17 mouse cellular contexts compared by ENCODE assay signal in genomic region chr7:100327514-100327913, GRCm38 (mm10). TPM values are rescaled to one million over a fixed set of nuclear protein-coding genes. Genes with fewer than 3 reads are reported as not detected.
DNase-seq lines count a peak whose midpoint lies in the region; ATAC-seq and TF ChIP-seq lines count a peak whose summit lies in the region.
"Had no signal": no experiment of that assay in that cellular context is flagged by ENCODE, and none has a peak within 500 bp of the region (broad histone marks: within the 10 kb centered on the region; RNA-seq: fewer than 3 reads in every experiment).

No protein-coding gene starts in this region.

- H3K36me3 ChIP-seq in heart, embryonic 15.5 days, result peaks cover 51% of the 10 kb centered on the region
- H3K36me3 ChIP-seq in kidney, embryonic 16.5 days (ENCODE audit: insufficient read depth, low read length), result peaks cover 46% of the 10 kb centered on the region
- H3K36me3 ChIP-seq in kidney, embryonic 14.5 days (ENCODE audit: control insufficient read depth, insufficient read depth, low read length), result peaks cover 53% of the 10 kb centered on the region
- H3K36me3 ChIP-seq in midbrain, embryonic 10.5 days, result peaks cover 83% of the 10 kb centered on the region
- 0 out of 2 replicates have a peak, but pooled peaks cover 17% of the 10 kb centered on the region for H3K36me3 ChIP-seq in midbrain, embryonic 11.5 days (ENCODE audit: control insufficient read depth, insufficient read depth, low read length)
- peaks cover 8% of the 10 kb centered on the region for H3K36me3 ChIP-seq in stomach, postnatal 0 days (ENCODE audit: control insufficient read depth, insufficient read depth, low read length)

- H3K27ac ChIP-seq in heart, embryonic 15.5 days, result no peak overlapping the region
- H3K27ac ChIP-seq in kidney, embryonic 16.5 days (ENCODE audit: low read length), result no peak overlapping the region
- H3K27ac ChIP-seq in kidney, embryonic 14.5 days (ENCODE audit: low read depth, low read length), result no peak overlapping the region
- H3K27ac ChIP-seq in midbrain, embryonic 10.5 days (replicated peaks), result no peak overlapping the region
- H3K27ac ChIP-seq in midbrain, embryonic 11.5 days (ENCODE audit: low read depth, low read length), result no peak overlapping the region
- H3K27ac ChIP-seq in stomach, postnatal 0 days (replicated peaks), result no peak overlapping the region
- H3K27ac ChIP-seq: heart, embryonic 10.5 days; hindbrain, embryonic 13.5 days; midbrain, embryonic 12.5 days; neural tube, embryonic 13.5 days had no signal

- no peaks in the 10 kb centered on the region for H3K9me3 ChIP-seq in heart, embryonic 15.5 days (replicated peaks)
- no peaks in the 10 kb centered on the region for H3K9me3 ChIP-seq in kidney, embryonic 16.5 days (ENCODE audit: low read length)
- H3K9me3 ChIP-seq in kidney, embryonic 14.5 days (ENCODE audit: control insufficient read depth, low read length), result no peaks in the 10 kb centered on the region
- H3K9me3 ChIP-seq in midbrain, embryonic 10.5 days (replicated peaks), result no peaks in the 10 kb centered on the region
- no peaks in the 10 kb centered on the region for H3K9me3 ChIP-seq in midbrain, embryonic 11.5 days (ENCODE audit: control insufficient read depth, low read length)
- H3K9me3 ChIP-seq in stomach, postnatal 0 days (ENCODE audit: control insufficient read depth, low read length), result no peaks in the 10 kb centered on the region
- H3K9me3 ChIP-seq: heart, embryonic 10.5 days; hindbrain, embryonic 13.5 days; midbrain, embryonic 12.5 days; neural tube, embryonic 13.5 days had no signal

- H3K4me2 ChIP-seq in heart, embryonic 15.5 days, result no peak overlapping the region
- H3K4me2 ChIP-seq in kidney, embryonic 16.5 days (replicated peaks; ENCODE audit: low read depth, low read length), result no peak overlapping the region
- H3K4me2 ChIP-seq in kidney, embryonic 14.5 days (replicated peaks; ENCODE audit: low read depth, low read length), result no peak overlapping the region
- H3K4me2 ChIP-seq in midbrain, embryonic 11.5 days, result no peak overlapping the region
- H3K4me2 ChIP-seq in stomach, postnatal 0 days (replicated peaks; ENCODE audit: low read depth), result no peak overlapping the region
- H3K4me2 ChIP-seq: hindbrain, embryonic 13.5 days; midbrain, embryonic 12.5 days; neural tube, embryonic 13.5 days had no signal

- no peak for DNase-seq in heart, postnatal 36 days
- peak; percentile 9 for DNase-seq in midbrain, embryonic 10.5 days (ENCODE audit: low spot score)
- no peak for DNase-seq in midbrain, embryonic 11.5 days (ENCODE audit: low spot score, missing footprints)
- no peak for DNase-seq in stomach, postnatal 0 days (ENCODE audit: low spot score)
- DNase-seq in spleen, postnatal 36 days (ENCODE audit: low spot score in 2 of 2), result no peak
- DNase-seq: B cell, adult 2 months; gastrocnemius, postnatal 14 days; layer of hippocampus, adult 9-11 months; right cerebral cortex, postnatal 25 days; thymus, postnatal 36 days had no signal

- WGBS in heart, embryonic 15.5 days, result 82% methylated on average over 7 of the region's 7 CpGs
- WGBS in kidney, embryonic 16.5 days, result 72% methylated on average over 7 of the region's 7 CpGs
- 76% methylated on average over 7 of the region's 7 CpGs for WGBS in kidney, embryonic 14.5 days
- WGBS in midbrain, embryonic 10.5 days, result 87% methylated on average over 7 of the region's 7 CpGs
- 92% methylated on average over 7 of the region's 7 CpGs for WGBS in midbrain, embryonic 11.5 days
- WGBS in stomach, postnatal 0 days, result 84% methylated on average over 7 of the region's 7 CpGs

- H3K4me3 ChIP-seq in heart, embryonic 15.5 days, result no peak overlapping the region
- H3K4me3 ChIP-seq in kidney, embryonic 16.5 days (ENCODE audit: low read length), result no peak overlapping the region
- no peak overlapping the region for H3K4me3 ChIP-seq in kidney, embryonic 14.5 days (ENCODE audit: low read length)
- no peak overlapping the region for H3K4me3 ChIP-seq in midbrain, embryonic 10.5 days
- no peak overlapping the region for H3K4me3 ChIP-seq in midbrain, embryonic 11.5 days (ENCODE audit: low read depth, low read length)
- H3K4me3 ChIP-seq in stomach, postnatal 0 days (ENCODE audit: low read depth, low read length), result no peak overlapping the region
- H3K4me3 ChIP-seq: heart, embryonic 10.5 days; hindbrain, embryonic 13.5 days; midbrain, embryonic 12.5 days; neural tube, embryonic 13.5 days had no signal

- H3K27me3 ChIP-seq in heart, embryonic 15.5 days, result no peaks in the 10 kb centered on the region
- H3K27me3 ChIP-seq in kidney, embryonic 16.5 days (ENCODE audit: insufficient read depth, low read length), result no peaks in the 10 kb centered on the region
- no peaks in the 10 kb centered on the region for H3K27me3 ChIP-seq in kidney, embryonic 14.5 days (ENCODE audit: control insufficient read depth, insufficient read depth, low read length)
- no peaks in the 10 kb centered on the region for H3K27me3 ChIP-seq in midbrain, embryonic 10.5 days (ENCODE audit: low read depth, poor library complexity, severe bottlenecking)
- no peaks in the 10 kb centered on the region for H3K27me3 ChIP-seq in midbrain, embryonic 11.5 days (ENCODE audit: control insufficient read depth, insufficient read depth, low read length)
- no peaks in the 10 kb centered on the region for H3K27me3 ChIP-seq in stomach, postnatal 0 days (ENCODE audit: control insufficient read depth, insufficient read depth, low read length)
- H3K27me3 ChIP-seq: hindbrain, embryonic 13.5 days; midbrain, embryonic 12.5 days; neural tube, embryonic 13.5 days had no signal

- no peaks in the 10 kb centered on the region for H3K4me1 ChIP-seq in heart, embryonic 15.5 days (replicated peaks)
- no peaks in the 10 kb centered on the region for H3K4me1 ChIP-seq in kidney, embryonic 16.5 days (ENCODE audit: insufficient read depth, low read length)
- H3K4me1 ChIP-seq in kidney, embryonic 14.5 days (ENCODE audit: control insufficient read depth, insufficient read depth, low read length), result no peaks in the 10 kb centered on the region
- no peaks in the 10 kb centered on the region for H3K4me1 ChIP-seq in midbrain, embryonic 10.5 days
- no peaks in the 10 kb centered on the region for H3K4me1 ChIP-seq in midbrain, embryonic 11.5 days (ENCODE audit: control insufficient read depth, insufficient read depth, low read length)
- H3K4me1 ChIP-seq in stomach, postnatal 0 days (replicated peaks; ENCODE audit: control insufficient read depth, insufficient read depth), result no peaks in the 10 kb centered on the region
- H3K4me1 ChIP-seq: heart, embryonic 10.5 days; hindbrain, embryonic 13.5 days; midbrain, embryonic 12.5 days; neural tube, embryonic 13.5 days had no signal

- no peak for TF ChIP-seq CTCF in stomach, postnatal 0 days (IDR thresholded peaks at IDR 0.05; ENCODE audit: low read depth)

- intact Hi-C loops in heart, postnatal 36 days (cut with DNase I), result no loop called here

- no peak for TF ChIP-seq EP300 in stomach, postnatal 0 days (optimal IDR thresholded peaks at IDR 0.05)

- no peak overlapping the region for H3K9ac ChIP-seq in heart, embryonic 15.5 days
- H3K9ac ChIP-seq in kidney, embryonic 16.5 days (replicated peaks; ENCODE audit: low read length), result no peak overlapping the region
- H3K9ac ChIP-seq in kidney, embryonic 14.5 days (ENCODE audit: low read depth, low read length), result no peak overlapping the region
- H3K9ac ChIP-seq in midbrain, embryonic 11.5 days (ENCODE audit: low read length), result no peak overlapping the region
- H3K9ac ChIP-seq in stomach, postnatal 0 days (ENCODE audit: low read length), result no peak overlapping the region
- H3K9ac ChIP-seq: hindbrain, embryonic 13.5 days; midbrain, embryonic 12.5 days; neural tube, embryonic 13.5 days had no signal

- 0 out of 2 replicates have a peak, but pooled peaks have one; percentile 37 for ATAC-seq in heart, embryonic 15.5 days (replicated peaks; ENCODE audit: insufficient number of reproducible peaks, insufficient read depth, low FRiP score, low read depth)
- peak; percentile 49; the same call in 1 of the 2 replicates for ATAC-seq in kidney, embryonic 16.5 days (ENCODE audit: low FRiP score, low TSS enrichment)
- no peak for ATAC-seq in kidney, embryonic 14.5 days (ENCODE audit: low FRiP score, low TSS enrichment)
- ATAC-seq in midbrain, embryonic 11.5 days (ENCODE audit: low FRiP score), result no peak
- 0 out of 2 replicates have a peak, but pooled peaks have one; percentile 26 for ATAC-seq in stomach, postnatal 0 days (ENCODE audit: low FRiP score, low TSS enrichment)

RNA-seq across cellular contexts. Expression of gene P4ha3, which starts 42.2 kb away (rescaled TPM):
- 11.8 and 18.9 TPM in 2 replicates for polyA plus RNA-seq in heart, embryonic 15.5 days (2015; fragmentation: Nextera tagmentation; extraction: Ambion mirVana)
- total RNA-seq in heart, postnatal 36 days (2021), result under 1 TPM; 0.27 to 0.58 TPM
- polyA plus RNA-seq in kidney, embryonic 16.5 days (2015; fragmentation: Nextera tagmentation; extraction: Ambion mirVana), result 7.2 and 9.3 TPM in 2 replicates
- polyA plus RNA-seq in kidney, embryonic 14.5 days (2014; fragmentation: Nextera tagmentation; extraction: Ambion mirVana), result 7.3 and 8.6 TPM in 2 replicates
- 1.4 and 3.1 TPM in 2 replicates for polyA plus RNA-seq in midbrain, embryonic 10.5 days (2016; fragmentation: Nextera tagmentation; extraction: Ambion mirVana)
- polyA plus RNA-seq in midbrain, embryonic 11.5 days (2014; fragmentation: Nextera tagmentation; extraction: Ambion mirVana), result 5.1 and 6.1 TPM in 2 replicates
- polyA plus RNA-seq in stomach, postnatal 0 days (2015; fragmentation: Nextera tagmentation; extraction: Ambion mirVana), result 1.2 and 1.4 TPM in 2 replicates

RNA-seq across cellular contexts. Expression of gene C2cd3, which starts 44.5 kb away (rescaled TPM):
- polyA plus RNA-seq in heart, embryonic 15.5 days (2015; fragmentation: Nextera tagmentation; extraction: Ambion mirVana), result 11.8 and 14.6 TPM in 2 replicates
- total RNA-seq in heart, postnatal 36 days (2021), result 1 to 10 TPM; 7.8 to 9.5 TPM
- polyA plus RNA-seq in kidney, embryonic 16.5 days (2015; fragmentation: Nextera tagmentation; extraction: Ambion mirVana), result 23.6 and 29.8 TPM in 2 replicates
- polyA plus RNA-seq in kidney, embryonic 14.5 days (2014; fragmentation: Nextera tagmentation; extraction: Ambion mirVana), result 38.6 and 45.4 TPM in 2 replicates
- 30.7 and 32.8 TPM in 2 replicates for polyA plus RNA-seq in midbrain, embryonic 10.5 days (2016; fragmentation: Nextera tagmentation; extraction: Ambion mirVana)
- polyA plus RNA-seq in midbrain, embryonic 11.5 days (2014; fragmentation: Nextera tagmentation; extraction: Ambion mirVana), result 36.0 and 38.3 TPM in 2 replicates
- 5.2 and 5.6 TPM in 2 replicates for polyA plus RNA-seq in stomach, postnatal 0 days (2015; fragmentation: Nextera tagmentation; extraction: Ambion mirVana)

RNA-seq across cellular contexts. Expression of gene Ppme1, which starts 44.6 kb away (rescaled TPM):
- 52.8 and 61.1 TPM in 2 replicates for polyA plus RNA-seq in heart, embryonic 15.5 days (2015; fragmentation: Nextera tagmentation; extraction: Ambion mirVana)
- total RNA-seq in heart, postnatal 36 days (2021), result 10 to 100 TPM; 35.6 to 37.2 TPM
- polyA plus RNA-seq in kidney, embryonic 16.5 days (2015; fragmentation: Nextera tagmentation; extraction: Ambion mirVana), result 72.5 and 79.5 TPM in 2 replicates
- 51.0 and 64.5 TPM in 2 replicates for polyA plus RNA-seq in kidney, embryonic 14.5 days (2014; fragmentation: Nextera tagmentation; extraction: Ambion mirVana)
- 96.9 and 111 TPM in 2 replicates for polyA plus RNA-seq in midbrain, embryonic 10.5 days (2016; fragmentation: Nextera tagmentation; extraction: Ambion mirVana)
- polyA plus RNA-seq in midbrain, embryonic 11.5 days (2014; fragmentation: Nextera tagmentation; extraction: Ambion mirVana), result 95.4 and 102 TPM in 2 replicates
- 27.2 and 28.0 TPM in 2 replicates for polyA plus RNA-seq in stomach, postnatal 0 days (2015; fragmentation: Nextera tagmentation; extraction: Ambion mirVana)

Comparison
In these comparisons a context has a peak if more than half of its experiments do, and no peak if none do; other contexts are left out.
1. ATAC-seq: peak in heart, embryonic 15.5 days (single experiment), kidney, embryonic 16.5 days (single experiment) and stomach, postnatal 0 days (single experiment); none in kidney, embryonic 14.5 days (single experiment) and midbrain, embryonic 11.5 days (single experiment).